Mouse (Mus musculus) liver, adult 2 months (tissue): ENCODE results near the gene Carf. TPM values are rescaled to one million over a fixed set of nuclear protein-coding genes. Genes with fewer than 3 reads are reported as not detected.

Experiments
- DNase-seq: peaks from one replicate; pipeline ENCODE4 v3.0.0-alpha.2; 2011; ENCODE audit warnings: low read depth, low spot score; ENCODE audit errors: extremely low read depth
- H3K27ac ChIP-seq: fragments of 200-500 bp; replicated peaks from 2 replicates; pipeline ENCODE4 v1.5.1; 2012; ENCODE audit warnings: low read depth, mild to moderate bottlenecking, control low read depth, inconsistent platforms, low read length; ENCODE audit not compliant: insufficient read depth
- H3K27me3 ChIP-seq: fragments of 200-500 bp; 2 replicates; pipeline ENCODE4 v1.6.1; 2012; ENCODE audit warnings: mild to moderate bottlenecking, moderate library complexity, low read length, inconsistent platforms; ENCODE audit not compliant: control insufficient read depth, insufficient read depth
- H3K36me3 ChIP-seq: fragments of 200-500 bp; 2 replicates; pipeline ENCODE4 v1.6.1; 2012; ENCODE audit warnings: low read length, inconsistent platforms; ENCODE audit not compliant: control insufficient read depth, insufficient read depth
- H3K4me1 ChIP-seq: fragments of 200-500 bp; 2 replicates; pipeline ENCODE4 v1.6.1; 2011; ENCODE audit warnings: low read length; ENCODE audit not compliant: control insufficient read depth, insufficient read depth
- H3K4me3 ChIP-seq: fragments of 200-500 bp; 2 replicates; pipeline ENCODE4 v1.5.1; 2011; ENCODE audit warnings: low read depth, mild to moderate bottlenecking, control low read depth, low read length, moderate library complexity; ENCODE audit not compliant: insufficient read depth
- H3K79me2 ChIP-seq: fragments of 200-500 bp; 2 replicates; pipeline ENCODE4 v1.6.1; 2012; ENCODE audit warnings: inconsistent platforms, mild to moderate bottlenecking, low read length, moderate library complexity; ENCODE audit not compliant: control insufficient read depth, insufficient read depth
- H3K9ac ChIP-seq: fragments of 200-500 bp; 2 replicates; pipeline ENCODE4 v1.6.1; 2012; ENCODE audit warnings: low read depth, mild to moderate bottlenecking, control low read depth, inconsistent platforms, low read length
- CTCF ChIP-seq: fragments of 200-500 bp; IDR thresholded peaks from 2 replicates; pipeline ENCODE4 v1.5.1; 2011; ENCODE audit warnings: low read depth, low read length, control low read depth
- POLR2A ChIP-seq: fragments of 200-500 bp; IDR thresholded peaks from 2 replicates; pipeline ENCODE4 v1.6.1; 2011; ENCODE audit warnings: low read length, control low read depth; ENCODE audit not compliant: insufficient read depth; ENCODE audit errors: extremely low read depth
- WGBS: fragments of 180-500 bp; shearing (Covaris S2); methylation state at CpG from one replicate; pipeline ENCODE4 v1.1.7; 2018; 5-methylcytosine and 5-hydroxymethylcytosine counted together
- polyA plus RNA-seq: library from polyadenylated mRNA; depleted of rRNA; stranded (reverse); fragments of >200 nt; gene quantifications from 2 replicates; pipeline ENCODE4 v1.2.3, GENCODE M21; 2012
- total RNA-seq: library from RNA; depleted of rRNA; stranded (reverse); fragments of >200 nt; gene quantifications from 2 replicates; pipeline ENCODE4 v1.2.3, GENCODE M21; 2014

Carf gene
- total and polyA plus RNA-seq, 2 experiments, result 0.69 to 4.7 TPM

DNA sequence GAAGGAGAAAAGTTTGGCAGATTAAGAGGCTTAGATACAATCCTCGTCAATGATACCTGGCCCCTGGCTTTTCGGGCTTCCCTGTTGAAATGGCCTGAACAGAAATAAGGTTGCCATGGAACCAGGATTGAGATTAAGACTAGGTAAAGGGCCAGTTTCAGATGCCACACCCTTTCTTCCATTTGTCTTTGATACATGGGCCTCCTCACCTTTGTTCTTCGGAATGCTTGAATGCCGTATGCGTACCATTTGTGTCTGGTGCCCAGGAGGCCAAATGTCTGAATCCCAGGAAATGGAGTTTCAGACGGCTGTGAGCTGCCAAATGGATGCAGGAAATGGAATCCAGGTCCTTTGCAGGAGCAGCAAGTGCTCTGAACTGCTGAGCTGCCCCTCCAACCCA lies 21.6 kb upstream of the Carf start:
- no peaks in the 10 kb centered on the region for H3K79me2 ChIP-seq
- H3K4me1 ChIP-seq, result no peaks in the 10 kb centered on the region
- no peak overlapping the region for H3K9ac ChIP-seq
- no peaks in the 10 kb centered on the region for H3K27me3 ChIP-seq
- peaks cover 32% of the 10 kb centered on the region for H3K36me3 ChIP-seq
- no peak overlapping the region for H3K4me3 ChIP-seq
- TF ChIP-seq CTCF, result no peak
- TF ChIP-seq POLR2A, result no peak
- 89% methylated on average over 6 of the region's 6 CpGs for WGBS
- no peak overlapping the region for H3K27ac ChIP-seq
- no peak for DNase-seq

DNA sequence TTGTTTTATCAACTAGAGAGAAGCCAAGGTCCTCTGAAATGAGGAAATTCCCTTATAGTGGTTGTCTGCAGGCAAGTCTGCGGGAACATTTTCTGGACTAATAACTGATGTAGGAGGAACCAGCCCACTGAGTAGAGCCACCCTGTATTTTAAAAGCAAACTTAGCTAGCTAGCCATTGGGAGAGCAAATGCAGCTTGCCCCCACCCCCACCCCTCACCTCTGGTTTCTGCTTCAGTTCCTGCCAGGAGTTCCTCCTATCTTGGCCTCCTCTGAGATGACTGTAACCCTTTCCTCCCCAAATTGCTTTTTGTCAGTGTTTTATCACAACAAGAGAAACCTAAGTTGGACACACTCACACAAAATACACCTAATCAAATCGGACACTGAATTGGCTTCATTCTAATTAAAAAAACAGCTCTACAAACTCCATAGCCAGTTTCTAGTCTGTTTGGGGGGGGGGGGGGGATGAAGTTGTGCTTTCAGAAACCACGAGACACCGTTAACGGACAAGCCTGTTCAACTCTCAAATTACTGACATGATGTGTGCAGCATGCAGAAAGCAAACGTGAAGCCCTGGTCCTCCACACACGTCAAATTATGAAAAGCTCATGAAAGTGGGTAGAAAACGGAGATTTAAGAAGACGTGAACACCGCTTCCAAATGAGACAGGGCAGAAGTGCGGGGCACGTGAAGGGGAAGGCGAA lies 1.3 kb upstream of the Carf start:
- TF ChIP-seq CTCF (no peak), POLR2A (no peak)
- Histone ChIP-seq H3K27ac (no peak overlapping the region), H3K27me3 (no peaks in the 10 kb centered on the region), H3K9ac (peak overlapping the region; percentile 59; the same call in 1 of the 2 replicates), H3K4me1 (peaks cover 5% of the 10 kb centered on the region; the same call in 1 of the 2 replicates), H3K79me2 (no peaks in the 10 kb centered on the region; the same call in 1 of the 2 replicates), H3K36me3 (peaks cover 15% of the 10 kb centered on the region; the same call in 1 of the 2 replicates), H3K4me3 (peak overlapping the region; percentile 87)
- DNase-seq, result peak; percentile 16
- 5% methylated on average over 13 of the region's 13 CpGs for WGBS

DNA sequence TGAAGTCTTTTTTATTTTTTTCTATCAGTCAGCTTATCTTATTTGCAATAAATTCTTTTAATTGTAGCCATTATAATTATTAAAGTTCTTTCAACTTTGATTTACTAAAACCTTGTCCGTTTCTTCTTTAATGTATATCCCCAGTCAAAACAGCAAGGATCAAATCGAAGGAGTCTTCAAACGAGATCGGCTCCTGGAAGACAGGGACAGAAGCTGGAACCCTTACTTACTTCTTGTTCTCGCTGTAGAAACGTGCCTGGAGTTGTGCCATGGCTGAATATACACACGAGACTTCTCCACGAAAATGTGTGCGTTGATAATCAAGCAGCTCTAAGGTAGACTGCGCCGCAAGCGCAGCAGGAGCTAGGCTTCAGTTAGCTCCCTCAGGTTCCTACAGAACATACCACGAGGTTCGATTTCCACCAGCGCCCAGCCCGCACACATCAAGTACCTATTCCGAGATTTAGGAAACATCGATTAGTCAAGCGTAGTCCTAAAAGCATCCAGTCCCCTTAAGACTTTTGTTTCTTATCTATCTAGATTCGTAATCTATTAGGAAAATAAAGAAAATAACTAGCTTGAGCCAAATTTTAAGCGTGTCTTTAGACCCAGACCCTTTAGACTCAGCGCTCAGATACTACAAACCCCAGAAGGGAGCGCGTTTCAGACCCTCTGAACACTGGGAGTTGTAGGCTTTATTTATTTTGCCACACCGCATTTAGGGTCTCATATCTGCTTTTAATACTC lies 597 bp upstream of the Carf start:
- H3K79me2 ChIP-seq, result no peaks in the 10 kb centered on the region; the same call in 1 of the 2 replicates
- DNase-seq, result peak; percentile 88
- peaks cover 10% of the 10 kb centered on the region; the same call in 1 of the 2 replicates for H3K36me3 ChIP-seq
- H3K4me1 ChIP-seq, result peaks cover 5% of the 10 kb centered on the region; the same call in 1 of the 2 replicates
- H3K27me3 ChIP-seq, result no peaks in the 10 kb centered on the region
- peak overlapping the region; percentile 68 for H3K9ac ChIP-seq
- peak overlapping the region; percentile 61 for H3K27ac ChIP-seq
- H3K4me3 ChIP-seq, result peak overlapping the region; percentile 87
- under 1% methylated on average over 25 of the region's 25 CpGs for WGBS
- no peak for TF ChIP-seq POLR2A
- TF ChIP-seq CTCF, result no peak

DNA sequence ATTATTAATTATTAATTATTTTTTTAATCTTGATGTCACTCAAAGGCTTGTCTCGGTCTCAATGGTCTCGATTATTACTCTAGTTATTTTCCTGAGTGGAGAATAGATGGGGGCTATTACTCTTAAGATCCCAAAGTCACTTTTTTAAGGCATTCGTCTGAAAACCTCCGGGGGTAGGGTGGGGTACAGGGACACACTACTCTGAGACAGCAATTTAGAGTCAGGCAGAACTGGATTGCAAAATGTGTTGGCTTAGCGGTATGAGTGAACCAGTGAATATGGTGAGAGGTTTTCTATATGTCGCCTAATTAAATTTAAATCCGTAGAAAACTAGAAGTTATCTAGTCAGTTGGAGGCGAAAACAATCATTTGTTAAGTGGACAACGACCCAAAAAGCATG lies 792 bp downstream of the Carf start:
- TF ChIP-seq CTCF, result no peak
- no peak for TF ChIP-seq POLR2A
- peaks cover 4% of the 10 kb centered on the region; the same call in 1 of the 2 replicates for H3K36me3 ChIP-seq
- H3K4me1 ChIP-seq, result peaks cover 5% of the 10 kb centered on the region; the same call in 1 of the 2 replicates
- no peaks in the 10 kb centered on the region; the same call in 1 of the 2 replicates for H3K79me2 ChIP-seq
- 4% methylated on average over 9 of the region's 9 CpGs for WGBS
- peak overlapping the region; percentile 58 for H3K9ac ChIP-seq
- peak overlapping the region; percentile 87 for H3K4me3 ChIP-seq
- no peaks in the 10 kb centered on the region for H3K27me3 ChIP-seq
- DNase-seq, result peak; percentile 35
- no peak overlapping the region for H3K27ac ChIP-seq

DNA sequence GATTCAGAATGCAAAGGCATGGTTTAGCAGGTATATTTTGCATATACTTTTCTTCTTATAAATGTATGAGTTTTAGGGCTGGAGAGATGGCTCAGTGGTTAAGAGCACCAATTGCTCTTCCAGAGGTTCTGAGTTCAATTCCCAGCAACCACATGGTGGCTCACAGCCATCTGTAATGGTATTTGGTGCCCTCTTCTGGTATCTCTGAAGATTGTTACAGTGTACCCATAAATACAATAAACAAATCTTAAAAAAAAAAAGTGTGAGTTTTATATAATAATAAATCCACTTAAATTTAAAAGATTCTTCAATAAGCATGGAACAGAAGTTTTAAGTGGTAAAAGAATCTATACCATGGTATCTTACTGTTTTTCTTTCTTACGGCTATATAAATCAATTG lies 6.5 kb downstream of the Carf start:
- Histone ChIP-seq H3K4me3 (no peak overlapping the region), H3K9ac (no peak overlapping the region), H3K27ac (no peak overlapping the region), H3K4me1 (no peaks in the 10 kb centered on the region), H3K79me2 (no peaks in the 10 kb centered on the region), H3K27me3 (no peaks in the 10 kb centered on the region), H3K36me3 (peaks cover 11% of the 10 kb centered on the region)
- TF ChIP-seq POLR2A (no peak), CTCF (no peak)
- WGBS, result 98% methylated on average over 1 of the region's 1 CpGs
- DNase-seq, result no peak
